Mouse (Mus musculus) kidney, adult 2 months (tissue): Measurements from ENCODE around the gene Heatr1. TPM values are rescaled to one million over a fixed set of nuclear protein-coding genes. Genes with fewer than 3 reads are reported as not detected.

Experiments
- DNase-seq: peaks from one replicate; pipeline ENCODE4 v3.0.0; 2021
- H3K27ac ChIP-seq: fragments of 200-500 bp; 2 replicates; pipeline ENCODE4 v1.5.1; 2012; ENCODE audit warnings: low read depth, low read length, control low read depth, inconsistent platforms; ENCODE audit not compliant: insufficient read depth
- H3K27me3 ChIP-seq: fragments of 200-500 bp; replicated peaks from 2 replicates; pipeline ENCODE4 v1.6.1; 2012; ENCODE audit warnings: mild to moderate bottlenecking, moderate library complexity, low read length, inconsistent platforms; ENCODE audit not compliant: control insufficient read depth, insufficient read depth
- H3K36me3 ChIP-seq: fragments of 200-500 bp; 2 replicates; pipeline ENCODE4 v1.6.1; 2012; ENCODE audit warnings: mild to moderate bottlenecking, moderate library complexity, low read length, inconsistent platforms; ENCODE audit not compliant: control insufficient read depth, insufficient read depth
- H3K4me1 ChIP-seq: fragments of 200-500 bp; 2 replicates; pipeline ENCODE4 v1.6.1; 2011; ENCODE audit warnings: low read length; ENCODE audit not compliant: control insufficient read depth, insufficient read depth
- H3K4me3 ChIP-seq: fragments of 200-500 bp; 2 replicates; pipeline ENCODE4 v1.5.1; 2011; ENCODE audit warnings: mild to moderate bottlenecking, low read depth, low read length, control low read depth; ENCODE audit not compliant: insufficient read depth
- CTCF ChIP-seq: fragments of 200-500 bp; conservative IDR thresholded peaks from 2 replicates; pipeline ENCODE4 v1.5.1; 2011; ENCODE audit warnings: low read depth, mild to moderate bottlenecking, control low read depth, low read length, moderate library complexity, mixed read lengths; ENCODE audit not compliant: insufficient read depth, insufficient read length
- POLR2A ChIP-seq: fragments of 200-500 bp; IDR thresholded peaks from one replicate; pipeline ENCODE4 v1.6.1; 2011; ENCODE audit warnings: low read depth, low read length, control low read depth
- WGBS: fragments of 180-500 bp; shearing (Covaris S2); methylation state at CpG from one replicate; pipeline ENCODE4 v1.1.7; 2018; 5-methylcytosine and 5-hydroxymethylcytosine counted together
- polyA plus RNA-seq: library from polyadenylated mRNA; depleted of rRNA; stranded (reverse); fragments of >200 nt; gene quantifications from 2 replicates; pipeline ENCODE4 v1.2.3, GENCODE M21; 2012

The Heatr1 gene
- polyA plus RNA-seq, 1 experiment = 16.0 TPM

GRCm38 (mm10) chr13:12412016-12412415 is 17.2 kb downstream of the Heatr1 start:
- peak; percentile 26 for DNase-seq
- no peak overlapping the region for H3K27ac ChIP-seq
- H3K36me3 ChIP-seq = no peaks in the 10 kb centered on the region; the same call in none of the 2 replicates
- no peaks in the 10 kb centered on the region for H3K4me1 ChIP-seq
- no peak for TF ChIP-seq POLR2A
- no peak for TF ChIP-seq CTCF
- WGBS = 82% methylated on average over 8 of the region's 8 CpGs
- no peak overlapping the region for H3K4me3 ChIP-seq
- no peaks in the 10 kb centered on the region for H3K27me3 ChIP-seq

GRCm38 (mm10) chr13:12420596-12420995 is 25.8 kb downstream of the Heatr1 start:
- H3K4me1 ChIP-seq = no peaks in the 10 kb centered on the region
- no peak overlapping the region for H3K4me3 ChIP-seq
- no peak overlapping the region for H3K27ac ChIP-seq
- peaks cover 13% of the 10 kb centered on the region for H3K36me3 ChIP-seq
- no peak for TF ChIP-seq POLR2A
- no peak for TF ChIP-seq CTCF
- H3K27me3 ChIP-seq = no peaks in the 10 kb centered on the region
- 91% methylated on average over 9 of the region's 9 CpGs for WGBS
- DNase-seq = no peak

- Histone ChIP-seq H3K27me3 (no peaks in the 10 kb centered on the region), H3K27ac (no peak overlapping the region), H3K36me3 (peaks cover 4% of the 10 kb centered on the region), H3K4me3 (no peak overlapping the region), H3K4me1 (no peaks in the 10 kb centered on the region)
- no peak for TF ChIP-seq CTCF
- TF ChIP-seq POLR2A = no peak
- no peak for DNase-seq
- 95% methylated on average over 13 of the region's 13 CpGs for WGBS
Observed at GRCm38 (mm10) chr13:12428556-12428955, 33.7 kb downstream of the Heatr1 start.

GRCm38 (mm10) chr13:12433843-12434242 is 39.0 kb downstream of the Heatr1 start:
- peak; percentile 64 for DNase-seq
- Histone ChIP-seq H3K36me3 (peaks cover 4% of the 10 kb centered on the region), H3K4me3 (no peak overlapping the region)

DNA sequence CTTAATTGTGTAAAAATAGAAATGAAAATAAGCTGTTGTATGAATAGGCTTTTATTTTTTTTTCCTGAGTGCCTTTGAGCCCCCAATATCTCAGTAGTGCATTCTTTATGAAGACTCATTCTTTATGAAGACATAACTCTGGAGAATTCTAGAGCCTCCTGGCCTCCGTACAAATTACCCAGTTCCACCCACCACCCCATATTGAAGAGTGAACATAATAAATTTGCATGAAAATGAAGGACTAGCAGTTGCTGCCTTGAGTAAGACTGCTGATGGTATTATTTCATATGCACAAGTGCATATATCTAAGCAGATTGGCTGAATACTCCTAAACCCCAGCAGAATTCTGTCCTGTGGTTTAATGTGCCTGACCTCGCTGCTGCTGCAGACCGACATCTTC is 44.8 kb downstream of the Heatr1 start:
- no peak overlapping the region for H3K27ac ChIP-seq
- no peak overlapping the region for H3K4me3 ChIP-seq
- H3K4me1 ChIP-seq = no peaks in the 10 kb centered on the region
- WGBS = 90% methylated on average over 3 of the region's 3 CpGs
- peaks cover 8% of the 10 kb centered on the region for H3K36me3 ChIP-seq
- no peak for DNase-seq
- TF ChIP-seq POLR2A = no peak
- no peak for TF ChIP-seq CTCF
- H3K27me3 ChIP-seq = no peaks in the 10 kb centered on the region

More at GRCm38 (mm10) chr13:12433843-12434242, 39.0 kb downstream of the Heatr1 start:
- no peaks in the 10 kb centered on the region for H3K27me3 ChIP-seq
- no peak overlapping the region for H3K27ac ChIP-seq
- TF ChIP-seq CTCF (no peak), POLR2A (no peak)
- H3K4me1 ChIP-seq = no peaks in the 10 kb centered on the region
- 43% methylated on average over 5 of the region's 5 CpGs for WGBS

DNA sequence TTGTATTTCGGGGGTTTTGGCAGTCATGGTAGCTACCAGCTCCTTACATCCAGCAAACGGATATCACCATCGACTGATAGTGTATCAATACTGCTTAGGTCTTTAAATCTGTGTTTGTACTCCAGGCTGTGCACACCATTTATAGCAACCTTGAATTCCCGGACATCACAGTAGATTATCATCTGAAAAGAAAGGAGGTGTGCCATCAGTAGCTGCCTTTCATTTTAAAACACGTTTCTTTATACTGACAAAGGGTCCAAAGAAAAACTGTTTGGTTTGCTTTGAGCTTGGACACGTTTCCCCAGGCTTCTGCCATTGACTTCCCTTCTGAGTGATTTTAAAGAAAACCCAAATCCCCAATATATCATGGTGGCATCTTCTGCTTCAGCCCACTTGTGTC is 46.0 kb downstream of the Heatr1 start:
- WGBS = 94% methylated on average over 6 of the region's 6 CpGs
- no peak for TF ChIP-seq POLR2A
- TF ChIP-seq CTCF = no peak
- Histone ChIP-seq H3K36me3 (peaks cover 5% of the 10 kb centered on the region), H3K4me3 (no peak overlapping the region), H3K4me1 (no peaks in the 10 kb centered on the region), H3K27ac (no peak overlapping the region), H3K27me3 (no peaks in the 10 kb centered on the region)
- no peak for DNase-seq

- peak; percentile 47 for DNase-seq
- 83% methylated on average over 2 of the region's 2 CpGs for WGBS
- no peaks in the 10 kb centered on the region for H3K27me3 ChIP-seq
Observed at GRCm38 (mm10) chr13:12442008-12442587, 47.3 kb downstream of the Heatr1 start.

More at GRCm38 (mm10) chr13:12442008-12442587, 47.3 kb downstream of the Heatr1 start:
- H3K4me1 ChIP-seq = no peaks in the 10 kb centered on the region
- peaks cover 5% of the 10 kb centered on the region for H3K36me3 ChIP-seq
- no peak for TF ChIP-seq POLR2A
- TF ChIP-seq CTCF = no peak
- no peak overlapping the region for H3K27ac ChIP-seq
- H3K4me3 ChIP-seq = no peak overlapping the region
